Mouse (Mus musculus) left cerebral cortex, postnatal 10 days (tissue): ENCODE results near the gene Meis1. TPM values are rescaled to one million over a fixed set of nuclear protein-coding genes. Genes with fewer than 3 reads are reported as not detected.
A peak's percentile ranks its signal among the peaks of the same experiment; 100 is the strongest.

ENCODE experiments used
- DNase-seq, 2 experiments: peaks; one replicate each; pipeline ENCODE4 v3.0.0; 2021 to 2022; ENCODE audit warnings: low spot score in 2 of 2, mixed read lengths in 1 of 2; ENCODE audit errors: extremely low spot score in 1 of 2
- intact Hi-C: fragments of 180-260 bp; cut with DNase I; formaldehyde crosslinking; loops from one replicate; pipeline ENCODE4 v1.15.1; 2025
- total RNA-seq, 2 experiments: library from RNA; stranded (reverse); gene quantifications; 2 replicates each; pipeline ENCODE4 v1.2.3; 2021

Gene Meis1
- total RNA-seq, 2 experiments from 2014 or later, result 4.0 to 6.9 TPM

DNA sequence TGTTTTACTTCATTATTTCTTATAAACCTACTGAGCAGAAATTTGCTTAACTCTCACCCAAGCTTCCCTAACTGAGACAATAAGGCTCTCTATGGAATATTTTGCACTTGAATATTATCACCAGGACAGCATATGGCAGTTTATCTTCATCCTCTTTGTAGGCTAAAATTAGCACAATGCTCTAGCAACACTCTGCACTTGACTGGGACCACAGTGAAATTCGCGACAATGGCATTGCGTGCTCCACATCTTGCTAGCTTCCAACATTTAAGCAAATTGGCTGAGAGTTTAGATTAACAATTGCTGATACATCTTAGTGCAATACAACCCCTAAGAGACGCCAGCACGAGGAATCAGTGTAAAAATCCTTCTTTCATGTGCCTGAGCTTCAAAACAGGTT lies 54.4 kb downstream of the Meis1 start:
- no peak for DNase-seq
- intact Hi-C loops, result no loop called here

DNA sequence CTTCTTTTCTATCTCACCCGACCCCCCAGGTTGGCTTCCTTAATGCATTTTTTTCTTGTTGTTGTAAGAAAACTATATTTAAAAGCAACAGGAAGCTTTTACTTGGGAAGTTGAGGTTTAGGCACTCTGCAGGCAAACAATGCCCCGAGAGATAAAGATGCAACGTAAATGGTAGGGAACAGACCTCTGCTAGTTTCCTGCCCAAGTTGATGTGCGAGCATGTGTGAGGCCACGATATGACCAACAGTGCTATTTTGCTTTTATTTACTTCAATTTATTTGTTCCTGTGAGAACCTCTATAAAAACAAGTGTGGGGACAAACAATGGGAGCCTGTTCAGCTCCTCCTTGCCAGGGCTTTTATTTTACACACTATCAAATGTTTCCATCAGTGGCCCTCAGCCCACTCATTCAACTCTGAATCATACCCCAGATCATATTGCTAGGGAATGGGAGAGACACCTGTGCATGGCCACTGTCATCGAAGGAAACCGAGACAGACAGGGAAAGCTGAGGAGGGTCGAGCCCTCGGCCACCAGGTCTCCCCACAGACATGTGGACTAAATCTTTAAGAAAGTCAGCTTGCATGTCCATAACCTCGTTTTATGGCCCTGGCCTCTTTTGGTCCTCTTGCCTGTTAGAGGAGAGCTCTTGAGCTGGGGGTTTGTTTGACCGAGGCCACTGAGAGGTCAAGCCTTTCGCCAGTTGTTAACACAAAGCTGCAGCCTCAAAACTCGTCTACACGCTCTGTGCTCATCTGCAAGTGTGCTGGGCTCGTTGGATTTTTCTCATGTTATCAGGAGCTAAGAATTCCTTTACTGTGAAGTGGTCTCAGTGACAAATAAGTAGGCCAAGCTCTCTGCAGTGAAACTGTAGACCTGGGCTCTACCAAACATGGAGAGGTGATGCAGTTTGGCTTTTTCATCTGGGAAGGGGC lies 55.3 kb downstream of the Meis1 start:
- DNase-seq, result no peak
- intact Hi-C loops, result no loop called here

DNA sequence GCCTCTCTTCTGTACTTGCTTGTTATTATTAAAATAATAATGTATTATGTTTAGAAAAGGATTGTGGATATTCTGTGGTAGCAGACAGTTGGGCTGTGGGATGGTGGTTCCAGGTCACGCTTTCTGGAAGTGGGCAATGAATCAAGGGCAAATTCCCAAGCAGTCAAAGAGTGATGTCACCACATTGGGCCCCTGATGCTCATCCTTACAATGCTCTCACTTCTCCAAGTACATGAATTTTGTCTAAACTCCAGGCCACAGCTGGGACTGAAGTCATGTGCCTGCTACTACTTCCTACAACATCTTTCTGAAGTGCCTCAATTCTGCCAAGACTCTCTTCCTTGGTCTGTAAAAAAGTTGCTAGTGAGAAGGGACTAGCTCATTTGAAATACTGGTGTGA lies 59.3 kb downstream of the Meis1 start:
- intact Hi-C loops, result no loop called here
- no peak for DNase-seq

DNA sequence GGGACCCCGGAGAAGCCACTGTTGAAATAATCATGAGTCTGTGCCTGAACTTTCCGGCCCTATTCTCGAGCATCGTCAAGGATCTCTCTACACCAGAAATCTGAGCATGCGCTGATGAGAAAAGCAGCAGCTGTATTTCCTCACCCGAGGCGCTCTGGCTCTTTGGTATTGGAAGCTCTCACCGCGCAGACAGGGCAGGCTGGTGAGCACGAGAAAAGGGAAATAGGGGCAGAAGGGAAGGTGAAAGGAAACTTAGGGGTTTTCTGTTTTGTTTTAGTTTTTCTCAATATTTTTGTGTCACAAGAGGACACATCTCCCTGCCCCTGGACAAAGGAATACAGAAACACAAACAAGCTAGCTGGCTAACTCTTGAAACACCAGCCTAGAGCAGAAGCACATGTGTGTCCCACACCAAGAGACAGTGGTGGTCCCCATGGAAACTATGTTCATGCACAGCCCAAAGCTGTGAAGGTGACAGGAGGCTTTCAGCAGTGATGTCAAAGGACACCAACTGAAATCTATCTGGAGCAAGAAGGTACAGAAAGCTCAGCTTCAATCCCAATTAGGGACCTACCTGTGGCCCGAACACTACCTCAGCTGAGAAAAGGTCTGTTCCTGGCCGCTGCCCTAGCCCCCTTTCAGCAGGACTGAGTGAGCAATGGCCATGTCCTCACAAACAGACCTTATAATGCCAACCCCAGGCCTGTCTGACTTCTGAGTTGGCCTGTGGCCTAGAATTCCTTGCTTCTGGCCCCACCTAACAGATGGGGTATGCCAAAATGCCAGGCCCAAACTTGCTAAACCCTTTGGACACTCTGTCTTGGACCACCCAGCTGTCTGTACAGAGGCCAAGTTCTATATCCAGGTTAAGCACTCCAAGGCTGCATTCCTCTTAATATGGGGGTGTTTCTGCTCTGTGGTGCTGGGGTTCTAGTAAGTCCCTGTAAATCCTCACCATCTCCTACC lies 60.7 kb downstream of the Meis1 start:
- DNase-seq, result peak in 1 of 2 experiments; percentile 4
- intact Hi-C loops, result no loop called here

DNA sequence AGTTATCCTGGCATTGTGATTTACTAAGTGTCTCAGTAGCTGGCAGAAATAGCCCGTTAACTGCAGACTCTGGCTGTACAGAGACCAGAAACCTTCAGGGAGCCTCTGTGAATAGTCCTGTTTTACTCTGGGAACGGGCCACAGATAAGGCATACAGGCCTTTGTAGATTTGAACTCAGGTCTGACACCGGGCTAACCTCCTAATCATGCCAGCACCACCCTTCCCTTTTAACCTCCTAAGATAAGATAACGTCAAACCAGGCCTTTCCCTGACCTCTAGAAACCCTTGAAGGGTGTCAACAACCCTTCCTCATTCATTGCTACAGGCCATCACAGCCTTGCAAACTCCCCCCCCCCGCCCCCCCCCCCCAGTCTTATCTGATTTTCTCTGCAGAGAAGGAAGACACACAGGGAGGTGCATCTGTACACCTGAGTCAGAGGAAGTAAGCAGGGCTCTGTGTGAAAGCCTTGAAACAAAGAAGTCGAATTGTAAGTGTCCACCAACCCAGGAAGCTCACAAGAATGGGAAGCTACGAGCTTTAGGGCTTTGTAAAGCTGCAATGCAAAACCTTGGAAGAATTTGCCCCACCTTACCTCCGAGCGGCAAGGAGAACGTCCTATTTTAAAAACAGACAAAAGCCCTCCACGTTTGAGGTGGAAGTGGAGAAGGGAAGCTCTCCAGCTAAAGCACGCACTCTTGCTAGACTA lies 61.5 kb downstream of the Meis1 start:
- intact Hi-C loops, result no loop called here

DNA sequence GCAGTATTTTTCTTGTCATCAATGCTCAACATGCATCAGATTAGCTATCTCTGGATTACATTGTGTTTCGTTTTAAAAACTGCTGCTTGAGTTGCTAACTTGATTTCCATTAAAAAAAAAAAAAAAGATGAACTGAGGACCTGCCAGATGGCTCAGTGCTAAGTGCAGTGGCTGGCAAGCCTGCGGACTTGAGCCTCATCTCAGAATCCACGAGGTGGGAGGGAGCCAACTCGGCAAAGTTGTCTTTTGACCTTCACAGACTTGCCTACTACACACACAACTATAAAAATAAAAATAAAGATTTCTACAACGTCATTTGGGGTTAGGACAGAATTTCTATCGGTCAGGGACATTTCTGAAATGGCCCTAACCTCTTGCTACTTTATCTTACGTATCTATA lies 62.8 kb downstream of the Meis1 start:
- intact Hi-C loops, result no loop called here
- DNase-seq, result no peak

More for the DNA sequence above, 61.5 kb downstream of the Meis1 start:
- DNase-seq, result no peak

DNA sequence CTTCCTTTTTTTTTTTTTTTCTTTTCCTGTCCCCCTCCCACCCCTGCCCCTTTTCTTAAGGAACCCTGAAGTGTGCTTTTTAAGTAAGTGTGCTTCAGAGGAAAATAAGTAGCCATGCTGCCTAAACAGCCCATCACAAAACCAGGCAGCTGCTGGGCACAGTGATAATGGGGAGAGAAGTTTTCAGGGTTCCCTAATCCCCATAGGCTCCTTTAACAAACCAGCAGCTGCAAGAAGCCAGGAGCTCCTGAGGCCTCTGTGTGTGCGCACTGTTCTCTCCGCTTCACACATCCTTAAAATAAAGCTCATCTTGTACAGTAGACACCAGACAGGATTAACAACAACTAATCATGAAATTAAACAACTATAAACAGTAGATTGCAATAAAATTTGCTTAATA lies 63.9 kb downstream of the Meis1 start:
- DNase-seq, result no peak
- intact Hi-C loops, result no loop called here

DNA sequence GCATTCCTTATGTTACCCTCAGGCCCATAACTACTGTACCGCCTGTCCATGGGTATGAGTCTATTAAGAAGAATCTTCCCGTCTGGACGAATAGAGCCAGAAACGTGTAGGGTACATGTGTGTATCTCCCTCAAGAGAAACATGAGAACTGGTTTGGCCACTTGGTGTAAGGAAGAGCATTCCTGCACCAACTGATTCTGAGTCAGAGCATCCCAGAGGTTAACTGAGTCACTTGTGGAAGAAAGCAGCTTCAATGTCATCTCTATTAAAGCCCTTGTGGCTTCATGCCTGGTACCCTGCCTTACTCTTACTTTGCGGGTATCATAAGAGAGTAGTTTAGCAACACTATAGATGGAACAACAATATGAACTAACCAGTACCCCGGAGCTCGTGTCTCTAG lies 64.9 kb downstream of the Meis1 start:
- intact Hi-C loops, result no loop called here
- no peak for DNase-seq

DNA sequence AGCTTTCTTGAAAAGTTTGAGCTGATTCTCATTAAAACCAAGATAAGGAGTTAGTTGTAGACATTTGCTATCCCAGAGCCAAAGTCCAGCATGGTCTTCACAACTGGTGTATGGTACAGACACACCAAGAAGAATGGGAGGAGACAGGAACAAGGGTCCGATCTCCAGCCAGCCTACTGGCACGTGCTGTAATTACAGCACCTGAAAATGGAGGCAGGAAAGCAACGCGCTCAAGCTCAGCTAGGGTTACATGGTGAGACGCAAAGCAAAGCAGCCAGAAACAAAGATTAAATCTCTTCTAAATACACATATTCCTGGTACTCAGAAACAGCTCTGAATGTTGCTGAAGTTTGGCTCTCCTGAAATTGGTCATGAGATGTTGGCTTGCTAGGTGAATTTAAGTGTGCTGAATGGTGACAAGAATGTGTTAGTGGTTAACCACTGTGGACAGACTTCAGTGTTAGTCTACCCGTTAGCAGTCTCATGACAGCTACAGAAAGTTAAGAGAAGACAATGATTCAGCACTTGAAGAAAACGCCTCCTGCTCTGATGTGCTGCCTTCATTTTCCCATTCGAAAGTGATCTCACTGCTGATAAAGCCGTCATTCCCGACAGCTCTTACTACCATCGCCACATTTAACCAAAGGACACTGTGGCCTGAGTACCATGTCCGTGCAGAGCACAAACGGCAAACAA lies 70.0 kb downstream of the Meis1 start:
- intact Hi-C loops, result no loop called here
- DNase-seq, result no peak

DNA sequence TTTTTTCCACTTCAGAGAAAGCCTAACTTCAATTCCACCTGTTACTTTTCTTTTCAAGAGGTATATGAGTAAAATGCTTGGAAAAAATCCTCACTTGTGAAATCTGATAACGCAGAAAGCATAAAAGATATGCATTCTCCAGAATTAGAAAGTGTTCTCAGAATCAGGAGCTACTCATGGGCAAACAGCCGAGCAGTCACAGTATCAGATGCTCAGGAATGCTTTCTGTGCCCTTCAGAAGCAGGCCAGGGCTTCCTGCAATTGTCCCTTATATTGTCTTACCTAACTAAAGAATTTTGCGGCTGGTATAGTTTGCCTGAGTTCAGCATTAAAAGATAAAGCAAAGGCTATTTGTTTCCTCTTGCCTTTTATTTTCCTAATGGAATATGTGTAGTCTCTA lies 71.4 kb downstream of the Meis1 start:
- DNase-seq, result no peak
- intact Hi-C loops, result no loop called here

DNA sequence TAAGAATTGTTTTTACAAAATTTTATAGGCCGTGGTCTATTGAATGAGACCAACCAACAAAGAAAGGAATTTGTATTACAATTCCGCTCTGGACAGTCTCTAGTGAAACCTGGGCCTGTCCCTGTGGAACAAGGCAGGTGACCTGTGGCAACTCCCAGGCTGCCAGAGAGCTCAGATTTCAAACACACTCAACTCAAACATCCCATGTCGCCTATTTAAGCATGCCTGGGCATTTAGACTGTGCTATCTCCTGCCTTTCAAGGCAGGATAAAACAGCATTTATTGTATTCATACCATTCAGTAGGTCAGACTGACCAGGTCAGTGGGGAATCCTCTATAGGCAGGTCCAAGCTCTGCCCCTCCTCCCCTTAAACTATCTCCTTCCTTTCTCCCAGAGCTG lies 73.0 kb downstream of the Meis1 start:
- intact Hi-C loops, result no loop called here
- DNase-seq, result no peak

DNA sequence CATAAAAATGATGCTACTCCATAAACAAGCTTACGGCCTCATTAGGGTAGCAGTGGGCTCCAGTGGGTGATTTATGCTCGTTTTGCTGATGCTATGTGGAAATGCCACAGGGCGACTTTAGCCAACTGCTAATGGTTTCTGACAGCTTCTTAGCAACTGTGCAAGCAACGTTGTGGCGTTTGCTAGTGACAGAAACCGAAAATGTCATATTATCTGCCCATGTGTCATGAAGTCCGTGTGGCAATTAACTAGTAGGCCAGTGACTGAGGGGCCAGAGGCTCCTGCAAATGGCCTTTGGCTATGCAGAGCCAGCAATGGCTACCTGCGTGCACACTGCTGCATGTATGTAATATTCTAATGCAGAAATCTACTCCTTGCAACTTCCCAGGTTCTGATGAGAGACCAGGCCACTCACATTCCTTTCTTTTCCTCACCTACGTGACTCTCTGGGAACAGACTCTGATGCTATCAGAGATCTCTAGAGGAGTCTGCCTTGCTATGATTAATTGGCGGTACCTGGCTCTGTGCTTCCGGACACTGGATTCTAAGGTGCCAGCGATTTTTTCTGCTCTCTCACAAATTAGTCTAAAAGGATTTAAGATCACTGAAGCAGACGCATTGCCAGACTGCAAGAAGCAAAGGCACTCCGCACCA lies 73.7 kb downstream of the Meis1 start:
- intact Hi-C loops, result no loop called here
- DNase-seq, result no peak

DNA sequence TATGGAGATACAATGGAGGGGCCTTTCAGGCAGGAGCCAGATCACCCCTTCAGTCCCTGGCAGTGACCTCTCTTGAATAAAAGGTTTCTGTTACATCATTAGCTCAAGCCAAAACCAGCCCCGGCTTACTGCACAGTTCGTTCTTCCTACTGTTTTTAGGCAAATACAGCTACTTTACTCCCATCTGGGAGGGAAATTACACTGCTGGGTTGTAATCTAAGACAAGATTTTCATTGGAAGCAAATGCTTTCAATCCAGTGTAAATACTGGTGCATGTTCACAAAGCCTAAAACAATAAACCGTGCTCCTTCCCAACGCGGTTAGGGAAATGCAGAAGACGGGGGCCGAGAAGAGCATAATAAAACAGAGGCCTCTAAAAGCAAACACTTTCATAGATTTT lies 74.6 kb downstream of the Meis1 start:
- no peak for DNase-seq
- intact Hi-C loops, result no loop called here

DNA sequence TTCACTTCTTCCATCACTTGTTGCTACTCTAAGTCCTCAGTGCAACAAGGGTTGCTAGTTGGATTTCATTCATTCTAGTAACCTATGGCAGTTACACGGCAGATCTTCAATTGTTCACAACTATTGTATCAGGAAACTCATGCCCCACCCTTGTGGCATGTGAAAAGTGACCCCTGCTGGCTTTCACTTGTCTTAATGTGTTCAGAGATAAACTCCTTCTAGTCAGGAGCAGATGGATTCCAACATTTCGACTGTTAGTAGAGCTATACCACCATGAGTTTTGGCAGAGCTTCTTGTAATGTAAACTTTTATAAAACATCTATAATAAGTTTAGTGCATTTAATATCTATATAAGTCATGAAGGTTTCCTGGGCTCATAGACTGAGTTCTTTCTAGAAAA lies 75.8 kb downstream of the Meis1 start:
- intact Hi-C loops, result no loop called here
- no peak for DNase-seq

DNA sequence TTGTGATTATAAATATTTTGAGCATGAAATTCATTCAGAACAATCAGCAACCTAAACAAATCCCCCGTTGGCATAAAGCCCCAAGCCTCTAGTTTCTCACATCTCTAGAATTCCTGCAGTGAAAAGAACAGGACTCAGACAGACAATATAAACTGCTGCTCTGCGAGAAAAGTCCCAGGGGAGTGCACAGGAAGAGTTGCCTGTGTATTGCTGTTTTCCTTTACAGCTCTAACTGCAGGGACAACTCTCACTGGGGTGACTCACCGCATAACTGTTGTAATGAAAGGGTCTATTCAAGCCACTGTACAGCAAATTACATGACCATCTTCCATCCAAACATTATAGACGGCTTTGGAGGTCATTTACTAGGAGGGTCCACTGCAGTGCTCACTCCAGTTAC lies 77.9 kb downstream of the Meis1 start:
- no peak for DNase-seq
- intact Hi-C loops, result no loop called here

DNA sequence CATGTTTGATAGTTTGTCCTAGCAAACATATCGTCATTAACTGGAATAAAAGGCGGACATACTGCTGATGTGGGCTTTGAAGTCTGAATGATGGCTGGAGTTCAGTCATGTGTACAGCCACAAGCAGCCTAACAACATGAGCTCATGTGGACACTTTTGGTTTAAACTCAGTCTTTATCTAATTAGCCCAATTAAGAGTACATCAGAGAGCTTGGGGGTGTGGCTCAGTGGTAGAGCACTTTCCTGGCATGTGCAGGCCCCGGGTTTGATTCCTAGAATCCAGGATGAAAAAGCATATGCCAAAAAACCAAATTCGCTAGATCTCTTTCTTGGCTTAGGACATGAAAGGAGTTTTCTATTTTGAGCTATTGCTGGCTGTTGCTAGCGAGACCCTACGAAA lies 83.9 kb downstream of the Meis1 start:
- no peak for DNase-seq
- intact Hi-C loops, result no loop called here

DNA sequence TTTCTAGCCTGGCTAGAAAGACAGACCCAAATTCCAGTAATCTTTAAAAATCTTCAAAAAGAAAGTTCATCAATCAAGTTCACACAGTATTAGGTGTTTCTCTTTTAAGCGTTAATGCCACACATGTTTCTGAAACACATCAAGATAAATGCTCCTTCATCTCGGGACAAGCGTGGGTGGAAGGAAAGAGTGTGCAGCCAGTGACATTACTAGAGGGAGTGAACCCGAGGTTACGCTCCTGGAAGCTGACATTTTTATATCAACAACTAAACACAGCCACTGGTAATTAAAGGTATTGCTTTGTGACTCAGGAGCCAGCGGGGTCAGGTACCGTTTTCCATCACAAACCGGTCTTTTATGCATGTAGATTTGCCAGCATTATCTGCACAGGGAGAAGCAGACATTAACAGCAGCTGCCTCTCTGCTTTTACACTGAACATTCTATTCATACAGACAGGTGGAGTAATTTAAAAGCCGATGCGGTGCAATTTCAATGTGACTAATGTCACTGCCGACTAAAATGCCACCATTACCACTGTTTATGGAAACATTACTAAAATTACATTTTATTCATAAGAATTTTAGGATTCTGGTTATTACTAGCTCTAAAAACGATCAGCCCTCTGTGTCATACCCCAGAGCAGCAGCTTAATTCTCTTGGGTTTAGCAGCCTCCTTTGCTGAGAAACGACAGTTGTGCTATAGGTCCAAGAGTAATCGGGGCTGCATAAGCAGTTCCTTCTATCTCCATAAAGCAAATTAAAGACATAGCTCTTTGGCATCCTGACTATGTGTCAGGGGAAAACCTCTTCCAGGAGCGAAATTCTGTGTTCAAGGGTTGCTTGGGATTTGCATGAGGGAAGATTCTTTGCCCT lies 87.5 kb downstream of the Meis1 start:
- intact Hi-C loops, result no loop called here
- no peak for DNase-seq
